Mouse (Mus musculus): ENCODE results near the gene Tle6.

The Tle6 gene

GRCm38 (mm10) chr10:81541803-81542202 lies 59.1 kb downstream of the Tle6 start:
- DNase-seq (ENCODE audit: low spot score in 2 of 2) = no peak

GRCm38 (mm10) chr10:81541363-81541762 lies 59.5 kb downstream of the Tle6 start:
- no peak for DNase-seq (ENCODE audit: low spot score in 2 of 2)

All from cerebellum, postnatal 4 days (tissue).